Mouse (Mus musculus): ENCODE measurements at regions not wholly inside any gene's neighbourhood (a gene's known extent, or its start where the extent isn't known, plus 50 kb on each side); places are given as distances from the start of the nearest gene placed in this dataset.

DNA sequence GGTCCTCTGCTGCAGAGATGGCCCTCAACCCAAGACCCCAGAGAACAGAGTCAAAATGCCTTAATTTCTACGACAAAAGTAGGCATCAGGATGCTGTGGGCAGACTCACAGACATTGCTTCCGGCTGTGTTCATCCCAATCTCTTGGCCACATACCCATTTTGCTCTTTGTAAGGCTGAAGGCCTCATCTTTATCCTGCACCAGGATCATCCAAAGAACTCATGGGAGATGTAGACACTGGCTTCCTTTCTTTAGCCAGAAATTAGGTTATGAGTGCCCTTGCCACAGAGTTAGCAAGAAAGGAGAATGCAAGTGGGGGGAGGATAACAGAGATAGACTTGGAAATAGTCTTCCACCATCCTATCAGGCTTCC lies 87.8 kb downstream of the Cxcl12 start:
- H3K27me3 ChIP-seq (replicated peaks): no peaks in the 10 kb centered on the region
- no peaks in the 10 kb centered on the region for H3K9me3 ChIP-seq
- H3K4me2 ChIP-seq (replicated peaks): no peak overlapping the region
- ATAC-seq: no peak
- H3K27ac ChIP-seq: no peak overlapping the region
- no peak overlapping the region for H3K4me3 ChIP-seq (replicated peaks)
- H3K36me3 ChIP-seq: no peaks in the 10 kb centered on the region
- WGBS: 95% methylated on average over 2 of the region's 2 CpGs
- H3K4me1 ChIP-seq (replicated peaks): no peaks in the 10 kb centered on the region
- no peak overlapping the region for H3K9ac ChIP-seq

DNA sequence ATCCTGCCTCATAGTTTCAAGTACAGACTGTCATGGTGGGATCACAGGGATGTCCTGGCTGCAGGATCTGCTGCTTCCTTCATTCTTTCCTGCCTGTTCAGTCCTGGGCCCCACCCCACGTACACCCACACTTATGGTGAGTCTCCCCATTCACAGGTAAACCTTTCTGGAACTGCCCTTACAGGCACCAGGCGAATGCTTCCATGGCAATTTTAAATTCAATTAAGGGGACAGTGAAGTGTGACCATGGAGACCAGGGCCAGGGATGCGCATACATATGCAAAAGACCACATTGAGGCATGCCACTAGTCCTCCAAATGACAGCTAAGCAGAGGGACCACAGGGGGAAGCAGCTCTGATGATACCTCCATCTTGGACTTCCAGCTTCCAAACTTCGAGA lies 89.3 kb downstream of the Cxcl12 start:
- H3K27me3 ChIP-seq (replicated peaks): no peaks in the 10 kb centered on the region
- no peaks in the 10 kb centered on the region for H3K4me1 ChIP-seq (replicated peaks)
- no peaks in the 10 kb centered on the region for H3K9me3 ChIP-seq
- H3K27ac ChIP-seq: no peak overlapping the region
- no peak for ATAC-seq
- no peaks in the 10 kb centered on the region for H3K36me3 ChIP-seq
- no peak overlapping the region for H3K9ac ChIP-seq
- no peak overlapping the region for H3K4me2 ChIP-seq (replicated peaks)
- no peak overlapping the region for H3K4me3 ChIP-seq (replicated peaks)
- WGBS: 88% methylated on average over 4 of the region's 4 CpGs

DNA sequence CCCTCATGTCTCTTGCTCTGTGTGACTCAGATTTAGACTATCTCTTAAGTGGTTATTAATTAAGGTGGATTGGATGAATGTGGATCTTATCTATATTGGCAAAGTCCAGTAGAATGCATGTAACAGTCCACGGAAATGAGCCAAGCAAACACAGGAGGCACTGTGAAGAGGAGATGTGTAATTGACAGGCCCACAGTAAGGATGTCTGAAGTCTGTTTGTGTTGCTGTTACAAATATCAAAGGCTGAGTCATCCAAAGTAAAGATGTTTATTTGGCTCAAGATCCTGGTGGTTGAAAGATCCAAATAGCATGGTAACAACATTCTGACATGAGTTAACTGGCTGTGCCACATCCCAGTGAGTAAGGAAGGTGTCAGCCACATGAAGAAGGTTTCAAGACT lies 99.6 kb downstream of the Cxcl12 start:
- 62% methylated on average over 1 of the region's 1 CpGs for WGBS
- Histone ChIP-seq H3K27ac (no peak overlapping the region), H3K4me3 (replicated peaks) (no peak overlapping the region), H3K4me1 (replicated peaks) (no peaks in the 10 kb centered on the region), H3K27me3 (replicated peaks) (no peaks in the 10 kb centered on the region), H3K9me3 (no peaks in the 10 kb centered on the region), H3K36me3 (no peaks in the 10 kb centered on the region), H3K4me2 (replicated peaks) (no peak overlapping the region), H3K9ac (no peak overlapping the region)
- no peak for ATAC-seq

DNA sequence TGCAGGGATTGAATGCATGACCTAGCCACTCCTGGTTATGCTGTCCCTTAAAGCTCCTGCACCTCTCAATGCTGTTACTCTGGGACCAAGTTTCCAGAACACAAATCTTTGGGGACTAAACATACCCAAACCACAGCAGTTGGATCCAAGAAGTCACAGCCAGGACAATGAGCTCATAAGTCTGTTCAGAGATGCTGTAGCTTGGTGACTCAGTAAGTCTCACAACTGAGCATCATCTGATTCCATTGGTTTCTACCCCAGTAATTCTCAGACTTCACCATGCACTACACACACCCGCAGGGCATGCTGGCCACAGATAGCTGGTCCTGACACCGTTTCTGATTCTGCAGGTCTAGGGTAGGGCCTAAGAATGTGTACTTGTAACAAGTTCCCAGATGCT lies 100.0 kb downstream of the Cxcl12 start:
- no peak for ATAC-seq
- Histone ChIP-seq H3K4me3 (replicated peaks) (no peak overlapping the region), H3K36me3 (no peaks in the 10 kb centered on the region), H3K4me2 (replicated peaks) (no peak overlapping the region), H3K4me1 (replicated peaks) (no peaks in the 10 kb centered on the region), H3K9ac (no peak overlapping the region), H3K27me3 (replicated peaks) (no peaks in the 10 kb centered on the region), H3K9me3 (no peaks in the 10 kb centered on the region), H3K27ac (no peak overlapping the region)
- WGBS: 84% methylated on average over 2 of the region's 2 CpGs

DNA sequence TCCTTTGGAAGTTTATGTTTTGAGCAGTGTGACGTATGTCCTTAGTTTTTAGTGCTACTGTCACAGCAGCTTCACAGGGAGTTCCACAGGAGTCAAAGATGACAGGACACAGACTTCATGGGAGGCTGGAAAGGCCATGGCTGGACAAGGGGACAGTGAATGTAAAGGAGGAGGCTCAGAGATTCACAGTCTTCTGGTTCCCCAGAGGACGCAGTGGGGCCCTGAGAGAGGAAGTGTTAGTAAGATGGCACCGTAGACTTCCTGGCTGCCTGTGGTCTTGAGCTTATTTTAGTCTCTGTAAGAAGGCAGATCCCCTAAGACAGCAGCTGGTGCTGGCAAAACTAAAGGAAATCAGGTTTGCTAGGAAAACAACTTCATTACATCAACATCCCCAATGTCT lies 101.9 kb downstream of the Cxcl12 start:
- Histone ChIP-seq H3K27me3 (replicated peaks) (no peaks in the 10 kb centered on the region), H3K36me3 (no peaks in the 10 kb centered on the region), H3K4me2 (replicated peaks) (no peak overlapping the region), H3K9me3 (no peaks in the 10 kb centered on the region), H3K9ac (no peak overlapping the region), H3K27ac (no peak overlapping the region), H3K4me3 (replicated peaks) (no peak overlapping the region), H3K4me1 (replicated peaks) (no peaks in the 10 kb centered on the region)
- no peak for ATAC-seq
- WGBS: 71% methylated on average over 3 of the region's 3 CpGs

DNA sequence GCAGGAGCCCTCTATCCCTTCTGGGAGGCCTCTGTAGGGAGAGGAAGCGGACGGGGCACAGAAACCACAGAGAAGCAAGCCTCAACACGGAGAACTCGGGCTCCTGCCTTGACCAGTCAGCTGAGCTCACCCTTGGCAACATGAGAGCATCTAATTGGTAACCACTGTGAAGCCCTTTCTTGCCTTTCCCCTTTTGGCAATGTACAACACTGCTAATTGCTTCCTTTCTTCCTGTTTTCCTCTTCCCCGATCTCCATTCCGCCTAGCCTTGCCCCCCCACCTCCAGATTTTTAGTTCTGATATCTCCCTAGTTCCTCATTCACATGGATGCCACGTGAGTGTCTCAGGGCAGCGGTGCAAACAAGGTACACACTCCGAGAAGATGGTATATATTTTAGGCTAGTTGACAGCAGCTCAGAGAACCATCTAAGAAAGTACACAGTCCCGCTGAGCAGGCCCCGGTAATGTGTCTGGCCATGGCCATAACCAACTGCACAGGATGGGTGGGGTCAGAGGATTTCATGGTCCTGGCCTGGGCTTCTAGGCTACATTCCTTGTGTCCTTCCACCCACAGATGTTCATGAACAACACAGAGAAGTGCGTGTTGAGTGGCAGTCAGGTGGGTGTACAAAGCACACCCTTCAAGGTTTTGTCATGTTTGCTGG lies 103.4 kb downstream of the Cxcl12 start:
- H3K9me3 ChIP-seq: no peaks in the 10 kb centered on the region
- no peak overlapping the region for H3K4me3 ChIP-seq (replicated peaks)
- no peak overlapping the region for H3K4me2 ChIP-seq (replicated peaks)
- no peak overlapping the region for H3K27ac ChIP-seq
- ATAC-seq: no peak
- 75% methylated on average over 12 of the region's 12 CpGs for WGBS
- H3K36me3 ChIP-seq: no peaks in the 10 kb centered on the region
- H3K27me3 ChIP-seq (replicated peaks): no peaks in the 10 kb centered on the region
- no peak overlapping the region for H3K9ac ChIP-seq
- no peaks in the 10 kb centered on the region for H3K4me1 ChIP-seq (replicated peaks)

DNA sequence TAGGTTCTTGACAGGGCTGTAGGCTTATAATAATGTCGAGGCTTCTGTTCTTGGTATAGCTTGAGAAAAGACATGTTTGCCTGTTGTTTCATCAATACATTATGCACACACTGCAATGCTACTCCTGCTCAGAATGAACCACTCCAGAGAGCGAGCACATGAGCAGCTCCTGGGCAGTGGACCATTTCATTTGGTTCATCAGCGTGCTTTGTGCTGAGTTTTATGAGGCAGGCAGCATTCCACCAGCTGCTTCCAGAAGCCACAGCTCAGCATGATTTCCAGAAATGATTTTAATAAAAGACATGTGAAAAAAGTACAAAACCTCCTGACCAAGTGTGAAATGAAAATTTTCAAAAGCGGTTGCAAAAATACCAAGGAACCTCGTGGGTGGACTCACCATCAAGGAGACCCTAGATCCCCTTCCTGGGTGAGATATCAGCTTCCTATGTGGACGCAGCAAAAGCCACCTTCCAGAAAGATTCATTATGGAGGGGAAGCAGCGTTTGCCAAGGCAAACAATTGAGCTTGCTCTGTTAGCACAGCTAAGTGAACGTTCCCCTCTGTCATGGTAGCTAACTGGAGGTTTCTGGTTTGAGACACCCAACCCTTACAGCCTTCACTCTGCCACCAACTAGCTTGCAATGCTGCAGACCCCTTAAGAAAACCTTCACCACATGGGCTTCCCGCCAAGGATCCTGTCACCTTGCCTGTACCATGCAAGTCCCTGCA lies 104.1 kb downstream of the Cxcl12 start:
- Histone ChIP-seq H3K27me3 (replicated peaks) (no peaks in the 10 kb centered on the region), H3K27ac (no peak overlapping the region)

DNA sequence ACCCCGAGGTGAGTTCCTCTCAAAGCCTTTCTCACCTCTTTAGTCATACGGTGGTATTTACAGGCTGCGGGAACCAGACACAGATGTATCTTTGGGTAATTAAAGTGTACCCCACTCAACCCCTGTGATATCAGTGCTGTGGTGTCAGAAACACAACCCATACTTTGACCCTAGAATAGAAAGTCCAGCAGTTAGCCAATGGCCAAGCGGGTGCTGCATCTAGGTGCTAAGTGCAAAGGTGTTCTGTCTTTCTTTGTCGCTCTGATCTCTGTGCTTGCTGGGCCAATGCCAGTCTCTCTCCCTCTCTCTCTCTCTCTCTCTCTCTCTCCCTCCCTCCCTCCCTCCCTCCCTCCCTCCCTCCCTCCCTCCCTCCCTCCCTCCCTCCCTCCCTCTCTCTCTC lies 107.6 kb downstream of the Cxcl12 start:
- no peaks in the 10 kb centered on the region for H3K4me1 ChIP-seq (replicated peaks)
- no peak overlapping the region for H3K9ac ChIP-seq
- H3K4me2 ChIP-seq (replicated peaks): no peak overlapping the region
- H3K9me3 ChIP-seq: no peaks in the 10 kb centered on the region
- no peak for ATAC-seq
- WGBS: 87% methylated on average over 5 of the region's 5 CpGs
- no peak overlapping the region for H3K4me3 ChIP-seq (replicated peaks)
- no peaks in the 10 kb centered on the region for H3K36me3 ChIP-seq
- H3K27me3 ChIP-seq (replicated peaks): no peaks in the 10 kb centered on the region
- no peak overlapping the region for H3K27ac ChIP-seq

More for the DNA sequence above, 104.1 kb downstream of the Cxcl12 start:
- no peak for ATAC-seq
- 74% methylated on average over 9 of the region's 9 CpGs for WGBS
- Histone ChIP-seq H3K4me1 (replicated peaks) (no peaks in the 10 kb centered on the region), H3K36me3 (no peaks in the 10 kb centered on the region), H3K9me3 (no peaks in the 10 kb centered on the region), H3K4me2 (replicated peaks) (no peak overlapping the region), H3K4me3 (replicated peaks) (no peak overlapping the region), H3K9ac (no peak overlapping the region)

DNA sequence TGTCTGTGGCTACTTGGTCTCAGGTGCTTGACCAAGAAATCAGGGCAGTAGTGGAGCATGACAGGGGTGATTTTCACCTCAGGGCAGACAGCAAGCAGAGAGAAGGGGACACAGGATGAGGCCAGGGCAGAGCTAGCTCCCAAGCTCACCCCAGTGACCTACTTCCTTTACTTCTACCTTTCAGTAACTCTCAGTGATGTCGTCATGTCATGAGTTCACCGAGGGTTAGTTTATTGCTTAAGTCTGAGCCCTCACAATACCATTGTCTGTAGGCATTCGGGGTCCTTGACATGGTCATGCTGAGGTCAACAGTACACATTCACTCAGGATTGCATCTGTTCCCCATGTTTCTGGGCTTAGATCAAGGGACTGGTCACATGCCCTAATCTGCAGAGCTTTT lies 108.5 kb downstream of the Cxcl12 start:
- H3K9ac ChIP-seq: no peak overlapping the region

DNA sequence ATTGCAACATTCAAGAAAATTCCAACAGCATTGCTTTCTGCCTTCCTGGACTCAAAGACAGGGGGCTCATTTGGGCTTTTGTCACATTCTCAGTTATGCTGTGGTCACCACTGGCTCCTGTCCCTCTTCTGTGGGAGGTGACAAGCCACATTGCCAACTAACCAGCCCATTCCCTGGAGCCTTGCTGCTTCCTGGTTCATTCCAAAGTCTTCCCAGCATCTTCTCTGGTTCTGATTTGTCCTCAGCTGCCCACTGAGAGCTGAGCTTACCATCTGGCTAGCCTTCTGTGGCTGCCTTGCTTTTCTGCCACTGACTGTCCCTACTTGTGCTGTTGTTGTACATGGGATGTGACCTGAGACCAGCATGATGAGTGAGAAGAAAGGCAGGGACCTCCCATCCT lies 111.0 kb downstream of the Cxcl12 start:
- no peaks in the 10 kb centered on the region for H3K9me3 ChIP-seq
- H3K9ac ChIP-seq: no peak overlapping the region
- H3K36me3 ChIP-seq: no peaks in the 10 kb centered on the region
- ATAC-seq: no peak
- H3K4me2 ChIP-seq (replicated peaks): no peak overlapping the region
- no peaks in the 10 kb centered on the region for H3K27me3 ChIP-seq (replicated peaks)
- no peak overlapping the region for H3K27ac ChIP-seq
- no peaks in the 10 kb centered on the region for H3K4me1 ChIP-seq (replicated peaks)
- H3K4me3 ChIP-seq (replicated peaks): no peak overlapping the region

More for the DNA sequence above, 108.5 kb downstream of the Cxcl12 start:
- Histone ChIP-seq H3K36me3 (no peaks in the 10 kb centered on the region), H3K4me2 (replicated peaks) (no peak overlapping the region), H3K9me3 (no peaks in the 10 kb centered on the region), H3K4me1 (replicated peaks) (no peaks in the 10 kb centered on the region), H3K4me3 (replicated peaks) (no peak overlapping the region), H3K27ac (no peak overlapping the region), H3K27me3 (replicated peaks) (no peaks in the 10 kb centered on the region)
- WGBS: 42% methylated on average over 3 of the region's 3 CpGs
- no peak for ATAC-seq

DNA sequence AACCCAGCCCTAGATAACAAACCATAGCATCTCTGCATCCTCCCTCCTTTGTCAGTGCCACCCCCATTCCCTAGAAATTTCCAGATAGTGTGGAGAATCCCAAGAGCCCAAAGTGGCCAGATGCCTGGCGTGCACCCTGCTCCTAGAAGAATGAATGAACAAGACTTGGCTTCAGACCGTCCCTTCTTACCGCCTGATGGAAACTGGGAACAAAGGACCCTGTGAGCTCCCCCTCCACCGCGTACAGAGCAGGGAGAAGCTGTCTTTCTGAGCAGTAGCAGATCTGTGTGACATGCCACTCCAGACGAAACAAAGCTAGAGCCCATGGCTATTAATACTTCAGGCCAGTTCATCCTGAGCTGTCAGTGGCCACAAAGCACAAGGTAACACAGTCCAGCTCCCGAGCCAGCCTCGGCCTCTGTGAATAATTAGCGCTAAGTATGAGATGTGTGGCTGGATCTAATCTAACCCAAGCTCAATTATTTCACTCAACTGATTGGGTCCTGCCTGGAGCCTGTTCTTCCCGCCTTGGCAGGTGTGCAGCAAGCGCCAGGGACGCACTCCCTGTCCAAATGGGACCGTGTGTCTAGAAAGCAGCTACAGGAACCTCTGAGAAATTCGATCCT lies 111.6 kb downstream of the Cxcl12 start:
- no peaks in the 10 kb centered on the region for H3K36me3 ChIP-seq
- no peak overlapping the region for H3K4me2 ChIP-seq (replicated peaks)
- H3K4me1 ChIP-seq (replicated peaks): no peaks in the 10 kb centered on the region
- no peaks in the 10 kb centered on the region for H3K27me3 ChIP-seq (replicated peaks)
- H3K9ac ChIP-seq: no peak overlapping the region
- H3K27ac ChIP-seq: no peak overlapping the region
- no peaks in the 10 kb centered on the region for H3K9me3 ChIP-seq
- 41% methylated on average over 14 of the region's 14 CpGs for WGBS
- H3K4me3 ChIP-seq (replicated peaks): no peak overlapping the region
- ATAC-seq: no peak

DNA sequence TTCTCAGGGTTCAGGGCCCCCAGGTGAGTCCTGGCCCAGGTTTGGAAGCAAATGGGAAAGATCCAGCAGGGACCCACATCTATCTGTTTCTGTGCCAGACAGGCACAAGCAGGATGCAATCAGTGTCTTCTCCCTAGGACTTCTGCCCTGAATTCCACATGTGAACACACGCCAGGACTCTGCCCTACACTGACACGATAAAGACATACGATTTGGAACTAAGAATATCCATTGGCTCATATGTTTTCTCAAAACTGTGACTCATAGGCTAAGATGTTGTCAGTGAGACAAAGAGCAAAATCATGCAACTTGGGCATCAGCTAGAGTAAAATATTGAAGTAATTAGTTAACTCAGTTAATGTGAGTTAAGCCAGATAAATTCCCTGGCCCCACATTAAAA lies 112.6 kb downstream of the Cxcl12 start:
- H3K4me1 ChIP-seq (replicated peaks): no peaks in the 10 kb centered on the region
- H3K27ac ChIP-seq: no peak overlapping the region
- H3K27me3 ChIP-seq (replicated peaks): no peaks in the 10 kb centered on the region
- 82% methylated on average over 3 of the region's 3 CpGs for WGBS
- ATAC-seq: no peak
- H3K4me2 ChIP-seq (replicated peaks): no peak overlapping the region
- no peaks in the 10 kb centered on the region for H3K9me3 ChIP-seq
- no peak overlapping the region for H3K4me3 ChIP-seq (replicated peaks)
- no peaks in the 10 kb centered on the region for H3K36me3 ChIP-seq
- no peak overlapping the region for H3K9ac ChIP-seq

DNA sequence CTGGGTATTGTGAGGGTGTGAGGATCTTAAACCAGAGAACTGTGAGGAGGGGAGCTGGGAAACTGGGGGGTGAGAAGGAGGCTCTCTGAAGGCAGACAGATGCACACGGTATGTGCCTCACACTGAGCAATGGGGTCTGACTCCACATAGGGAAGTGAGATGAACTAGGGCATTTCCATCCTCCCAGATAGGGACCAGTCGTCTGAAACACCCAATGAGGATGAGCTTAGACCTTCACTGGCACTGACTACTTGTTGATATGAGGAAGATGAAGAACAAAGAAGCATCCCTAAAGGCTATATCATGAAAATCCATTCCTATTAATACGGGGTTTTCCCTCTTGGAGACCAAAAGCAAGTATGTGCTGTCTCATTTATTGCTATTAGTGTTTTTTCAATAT lies 115.3 kb downstream of the Cxcl12 start:
- H3K27me3 ChIP-seq (replicated peaks): no peaks in the 10 kb centered on the region
- WGBS: 79% methylated on average over 3 of the region's 3 CpGs
- no peak overlapping the region for H3K4me3 ChIP-seq (replicated peaks)
- no peaks in the 10 kb centered on the region for H3K9me3 ChIP-seq
- H3K4me2 ChIP-seq (replicated peaks): no peak overlapping the region
- ATAC-seq: no peak
- no peak overlapping the region for H3K27ac ChIP-seq
- no peaks in the 10 kb centered on the region for H3K4me1 ChIP-seq (replicated peaks)
- H3K36me3 ChIP-seq: no peaks in the 10 kb centered on the region
- H3K9ac ChIP-seq: no peak overlapping the region
